Mouse (Mus musculus): Measurements from ENCODE around the gene Lbr. TPM values are rescaled to one million over a fixed set of nuclear protein-coding genes. Genes with fewer than 3 reads are reported as not detected.

The Lbr gene
- 183 to 196 TPM (median 191 TPM) in 3 replicates for total RNA-seq (2017)

DNA sequence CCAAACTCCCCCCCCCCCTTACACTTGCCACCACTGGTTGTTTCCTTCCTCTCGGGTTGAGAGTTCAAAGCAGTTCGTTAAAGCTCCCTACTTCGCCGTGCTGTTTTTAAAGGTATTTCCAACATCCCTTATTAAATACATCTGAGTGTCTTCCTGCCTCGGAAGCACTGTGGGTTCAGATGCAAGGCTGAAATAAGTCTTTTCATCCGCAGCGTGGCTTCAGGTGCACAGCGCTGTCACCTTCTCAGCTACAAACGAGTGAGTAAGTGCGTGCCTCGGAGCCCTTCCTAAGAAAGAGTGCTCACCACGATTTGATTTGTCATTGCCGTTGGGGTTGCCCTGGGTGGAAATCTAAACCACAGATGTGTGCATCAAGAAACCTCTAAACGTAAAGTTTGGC is at the start of gene Lbr:
Lbr (minus strand) TSS at position 266 of the 400 bp plus-strand sequence.
- no peak for ATAC-seq (replicated peaks; ENCODE audit: insufficient number of reproducible peaks, low FRiP score, low TSS enrichment, poor library complexity, severe bottlenecking)

GRCm38 (mm10) chr1:181889670-181890069 is 46.8 kb upstream of the Lbr start:
- ATAC-seq (replicated peaks; ENCODE audit: insufficient number of reproducible peaks, low FRiP score, low TSS enrichment, poor library complexity, severe bottlenecking) = no peak

DNA sequence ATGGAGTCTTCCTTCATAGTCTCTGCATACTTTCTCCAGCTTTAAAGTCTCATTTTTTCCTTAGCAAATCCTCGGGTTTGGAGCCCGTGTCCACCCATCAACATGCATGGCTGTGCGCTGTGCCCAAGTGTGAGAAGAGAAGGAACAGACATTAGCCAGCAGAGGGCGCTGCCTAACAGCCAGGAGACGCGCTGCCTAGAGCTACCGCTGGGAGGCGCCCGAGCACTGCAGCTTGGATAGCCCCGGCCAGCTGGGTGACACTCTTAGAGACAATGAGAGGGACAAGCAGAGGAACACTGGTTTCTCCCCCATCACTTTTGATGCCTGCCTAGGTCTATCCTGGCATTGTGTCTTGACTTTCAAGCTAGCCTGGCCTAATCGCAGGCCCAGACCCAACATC is 46.0 kb upstream of the Lbr start:
- ATAC-seq (replicated peaks; ENCODE audit: insufficient number of reproducible peaks, low FRiP score, low TSS enrichment, poor library complexity, severe bottlenecking) = peak; percentile 94

DNA sequence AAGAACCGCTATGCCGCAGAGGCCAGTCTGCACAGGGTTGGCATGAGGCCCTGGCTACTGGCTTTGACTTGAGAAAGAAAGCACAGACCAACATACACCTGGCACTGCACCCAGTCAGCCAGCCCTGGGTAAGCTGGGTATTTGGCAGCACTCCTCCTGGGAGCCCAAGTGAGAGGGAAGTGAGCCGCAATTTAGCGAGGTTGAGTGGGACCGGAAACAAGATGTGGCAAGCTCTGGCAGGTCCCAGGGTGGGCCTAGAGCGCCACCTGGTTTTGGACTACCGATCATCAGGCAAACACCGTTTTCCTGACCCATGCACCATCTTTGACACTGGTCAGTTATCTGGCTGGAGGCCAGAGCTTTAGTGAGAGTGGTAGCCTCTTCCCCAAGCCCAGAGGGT is 38.7 kb upstream of the Lbr start:
- ATAC-seq (replicated peaks; ENCODE audit: insufficient number of reproducible peaks, low FRiP score, low TSS enrichment, poor library complexity, severe bottlenecking) = peak; percentile 81

DNA sequence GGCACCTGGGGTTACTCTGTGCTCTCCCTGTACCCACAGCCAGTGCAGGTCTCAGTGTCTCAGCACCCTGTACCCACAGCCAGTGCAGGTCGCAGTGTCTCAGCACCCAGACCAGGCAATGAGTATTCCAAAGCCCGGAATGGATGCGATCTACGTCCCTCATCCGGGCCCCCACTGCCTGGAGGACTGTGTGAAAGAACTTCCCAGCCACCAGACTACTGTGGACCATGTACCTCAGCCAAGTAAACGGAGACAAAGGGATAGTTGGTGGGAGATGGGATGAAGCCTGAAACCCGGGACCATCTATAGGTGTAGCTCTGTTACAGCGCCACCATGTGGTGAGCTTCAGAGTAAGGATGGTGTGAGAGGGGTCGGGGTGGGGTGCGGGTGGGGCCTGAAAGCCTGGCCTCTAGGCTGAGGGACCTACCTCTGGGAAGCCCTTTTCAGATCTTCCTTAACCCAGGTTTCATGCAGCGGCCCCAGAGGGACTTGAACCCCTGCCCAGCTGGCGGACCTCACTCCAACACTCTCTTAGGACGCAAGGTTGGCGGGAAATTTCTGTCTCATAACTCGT is 38.0 kb upstream of the Lbr start:
- ATAC-seq (replicated peaks; ENCODE audit: insufficient number of reproducible peaks, low FRiP score, low TSS enrichment, poor library complexity, severe bottlenecking) = no peak

GRCm38 (mm10) chr1:181878436-181878835 is 35.6 kb upstream of the Lbr start:
- ATAC-seq (replicated peaks; ENCODE audit: insufficient number of reproducible peaks, low FRiP score, low TSS enrichment, poor library complexity, severe bottlenecking) = no peak

DNA sequence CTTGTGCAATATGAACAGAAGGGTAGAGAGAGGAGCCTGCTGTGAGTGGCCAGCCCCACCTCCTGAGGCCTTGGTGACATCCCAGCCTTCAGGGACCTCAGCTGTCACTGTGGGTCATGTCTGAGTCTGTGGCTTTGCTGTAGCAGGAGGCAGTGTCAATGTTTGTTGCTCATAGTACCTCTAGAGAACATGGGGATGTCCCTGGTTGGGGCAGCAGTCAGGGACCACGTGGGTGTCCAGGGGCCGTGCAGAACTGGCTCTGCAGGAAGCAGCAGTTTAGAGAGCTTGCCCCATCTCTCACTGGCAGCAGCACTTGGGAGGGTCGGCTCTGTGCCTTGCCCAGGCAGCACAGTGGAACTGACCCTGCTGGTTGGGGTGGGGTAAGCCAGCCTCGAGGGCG is 34.2 kb upstream of the Lbr start:
- ATAC-seq (replicated peaks; ENCODE audit: insufficient number of reproducible peaks, low FRiP score, low TSS enrichment, poor library complexity, severe bottlenecking) = peak; percentile 44; the same call in 1 of the 2 replicates

GRCm38 (mm10) chr1:181876656-181877055 is 33.8 kb upstream of the Lbr start:
- ATAC-seq (replicated peaks; ENCODE audit: insufficient number of reproducible peaks, low FRiP score, low TSS enrichment, poor library complexity, severe bottlenecking) = no peak

GRCm38 (mm10) chr1:181873086-181873920 is 30.5 kb upstream of the Lbr start:
- no peak for ATAC-seq (replicated peaks; ENCODE audit: insufficient number of reproducible peaks, low FRiP score, low TSS enrichment, poor library complexity, severe bottlenecking)

- ATAC-seq (replicated peaks; ENCODE audit: insufficient number of reproducible peaks, low FRiP score, low TSS enrichment, poor library complexity, severe bottlenecking) = no peak
Observed at GRCm38 (mm10) chr1:181872639-181873038, 29.8 kb upstream of the Lbr start.

- no peak for ATAC-seq (replicated peaks; ENCODE audit: insufficient number of reproducible peaks, low FRiP score, low TSS enrichment, poor library complexity, severe bottlenecking)
Observed at GRCm38 (mm10) chr1:181866429-181867280, 23.8 kb upstream of the Lbr start.

- ATAC-seq (replicated peaks; ENCODE audit: insufficient number of reproducible peaks, low FRiP score, low TSS enrichment, poor library complexity, severe bottlenecking) = peak; percentile 69
Observed at GRCm38 (mm10) chr1:181865863-181866216, 23.0 kb upstream of the Lbr start.

GRCm38 (mm10) chr1:181864971-181865862 is 22.4 kb upstream of the Lbr start:
- no peak for ATAC-seq (replicated peaks; ENCODE audit: insufficient number of reproducible peaks, low FRiP score, low TSS enrichment, poor library complexity, severe bottlenecking)

DNA sequence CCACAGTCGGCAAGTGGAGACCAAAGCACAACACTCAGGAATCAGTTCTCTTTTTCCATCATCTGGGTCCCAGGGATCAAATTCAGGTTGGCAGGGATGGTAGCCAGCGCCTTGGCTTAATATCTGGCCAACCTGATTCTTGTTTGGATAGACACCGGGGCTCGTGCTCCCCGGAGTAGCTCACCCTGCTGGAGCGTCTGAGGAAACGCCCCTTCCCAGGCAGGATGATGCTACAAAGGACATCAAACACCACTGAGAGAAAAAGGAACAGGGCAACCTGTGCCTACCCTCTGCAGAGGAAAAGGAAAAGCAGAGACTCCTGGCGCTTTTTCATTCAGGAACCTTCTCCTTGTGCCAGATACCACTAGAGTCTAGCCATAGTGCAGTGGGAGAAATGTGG is 20.6 kb upstream of the Lbr start:
- no peak for ATAC-seq (replicated peaks; ENCODE audit: insufficient number of reproducible peaks, low FRiP score, low TSS enrichment, poor library complexity, severe bottlenecking)

DNA sequence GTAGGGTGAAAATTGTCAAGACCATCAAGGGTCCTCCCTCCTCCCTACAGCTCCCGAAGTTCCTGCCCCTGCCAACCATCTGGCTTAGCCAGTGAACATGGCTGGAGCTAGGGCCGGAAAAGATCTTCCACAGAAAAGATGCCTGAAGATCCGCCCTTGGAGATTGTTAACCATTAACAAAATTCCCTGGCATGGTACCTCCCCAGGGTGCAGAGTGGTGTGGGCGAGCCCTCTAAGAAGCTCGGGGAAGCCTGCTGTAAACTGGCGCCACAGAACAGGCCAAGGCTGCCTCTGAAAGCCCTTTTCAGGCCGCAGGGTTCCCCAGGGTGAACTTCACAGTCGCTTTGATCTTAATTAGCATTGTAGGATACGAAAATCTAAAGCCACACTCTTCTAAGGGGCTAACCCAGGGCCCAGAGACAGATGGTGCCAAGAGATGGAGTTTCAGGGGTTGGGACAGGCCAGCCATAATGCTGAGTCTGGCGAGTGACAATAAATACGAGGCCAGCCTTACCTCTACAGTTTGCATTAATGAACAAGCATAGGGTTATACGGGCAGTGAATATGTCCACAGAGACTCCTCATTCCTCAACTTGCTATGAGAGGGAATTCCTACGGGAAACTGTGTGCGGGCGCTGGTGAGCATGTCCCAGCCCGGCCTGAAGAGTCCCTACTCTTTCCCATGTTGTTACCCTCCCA is 20.0 kb upstream of the Lbr start:
- ATAC-seq (replicated peaks; ENCODE audit: insufficient number of reproducible peaks, low FRiP score, low TSS enrichment, poor library complexity, severe bottlenecking) = no peak

- no peak for ATAC-seq (replicated peaks; ENCODE audit: insufficient number of reproducible peaks, low FRiP score, low TSS enrichment, poor library complexity, severe bottlenecking)
Observed at GRCm38 (mm10) chr1:181861181-181861902, 18.5 kb upstream of the Lbr start.

- peak; percentile 98 for ATAC-seq (replicated peaks; ENCODE audit: insufficient number of reproducible peaks, low FRiP score, low TSS enrichment, poor library complexity, severe bottlenecking)
Observed at GRCm38 (mm10) chr1:181860659-181861058, 17.8 kb upstream of the Lbr start.
